Mouse (Mus musculus) spleen, adult 2 months (tissue): ENCODE results near the gene Rcc2.

Source experiments
- CTCF ChIP-seq: fragments of 200-500 bp; IDR thresholded peaks from 2 replicates; pipeline ENCODE4 v1.5.1; 2011; ENCODE audit warnings: mild to moderate bottlenecking, inconsistent platforms; ENCODE audit not compliant: insufficient read depth, insufficient read length, insufficient replicate concordance; ENCODE audit errors: extremely low read depth
- POLR2A ChIP-seq: fragments of 200-500 bp; IDR thresholded peaks from 2 replicates; pipeline ENCODE4 v1.6.1; 2011; ENCODE audit warnings: low read depth, low read length, inconsistent platforms

DNA sequence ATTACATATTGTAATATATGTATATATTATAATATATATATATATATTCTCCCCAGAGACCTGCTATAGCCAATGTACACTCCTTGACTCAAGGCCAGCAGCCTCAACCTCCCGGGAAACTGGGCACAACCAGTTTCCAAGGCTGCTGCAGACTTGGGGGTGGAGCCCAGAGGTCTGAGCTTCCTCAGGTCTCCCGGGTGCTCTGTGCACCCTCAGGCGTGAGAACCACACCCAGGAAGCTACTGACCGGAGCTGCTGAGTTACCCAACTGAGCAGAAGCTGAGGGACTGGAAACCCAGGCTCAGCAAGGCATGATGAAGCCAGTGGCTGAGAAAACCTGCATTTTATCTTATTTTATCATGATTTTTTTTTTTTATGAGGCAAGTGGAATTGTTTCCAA lies 70.8 kb downstream of the Rcc2 start:
- TF ChIP-seq CTCF (no peak), POLR2A (no peak)
